Mouse (Mus musculus) adrenal gland (tissue): ENCODE measurements around the gene Mpz.
"Not testable (repeated sequence)": the region's sequence is repeated elsewhere in the genome, so short reads cannot be mapped to it uniquely, and the experiment has no call there.

Experiments used
- intact Hi-C: fragments of 180-260 bp; cut with DNase I; formaldehyde crosslinking; loops from one replicate; pipeline ENCODE4 v1.15.1; 2025

Gene Mpz

DNA sequence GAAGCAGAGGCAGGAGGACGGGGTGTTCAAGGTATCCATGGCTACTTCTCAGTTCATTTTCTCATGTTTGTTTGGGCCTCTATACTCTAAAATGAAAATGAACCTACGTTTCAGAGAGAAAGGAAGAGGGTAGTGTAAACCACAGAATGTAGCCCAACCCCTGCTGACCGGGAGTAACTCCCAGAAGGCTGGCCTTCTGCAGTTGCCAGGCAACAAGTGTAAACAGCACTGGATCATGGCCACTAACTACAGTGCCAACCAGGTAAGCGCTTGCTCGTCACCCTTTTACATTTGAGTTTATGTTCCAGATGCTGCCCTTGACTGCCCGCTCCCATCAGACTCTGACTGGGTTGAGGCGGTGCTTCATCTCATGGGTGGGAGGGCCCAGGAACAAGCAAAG lies 27.6 kb upstream of the Mpz start:
- intact Hi-C loops = no loop called here

DNA sequence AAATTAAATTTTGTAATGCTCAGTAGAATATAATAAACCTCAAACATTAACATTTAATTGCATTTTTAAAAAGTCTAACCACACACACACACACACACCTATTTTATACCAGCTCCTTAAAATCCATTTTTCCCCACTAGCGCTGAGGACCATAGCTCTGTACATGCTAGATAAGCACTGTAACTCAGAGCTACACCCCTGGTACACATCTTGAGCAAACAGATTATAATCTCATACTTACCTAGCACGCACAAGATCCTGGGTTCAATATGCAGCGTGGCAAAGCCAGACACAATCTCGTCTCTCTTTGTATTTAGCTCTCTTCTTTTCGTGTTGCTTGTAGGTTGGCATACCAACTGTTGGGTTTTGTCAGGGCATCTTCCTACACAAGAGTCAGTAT lies 26.1 kb upstream of the Mpz start:
- intact Hi-C loops = no loop called here

GRCm38 (mm10) chr1:171129251-171129650 lies 21.3 kb upstream of the Mpz start:
- intact Hi-C loops = no loop called here

DNA sequence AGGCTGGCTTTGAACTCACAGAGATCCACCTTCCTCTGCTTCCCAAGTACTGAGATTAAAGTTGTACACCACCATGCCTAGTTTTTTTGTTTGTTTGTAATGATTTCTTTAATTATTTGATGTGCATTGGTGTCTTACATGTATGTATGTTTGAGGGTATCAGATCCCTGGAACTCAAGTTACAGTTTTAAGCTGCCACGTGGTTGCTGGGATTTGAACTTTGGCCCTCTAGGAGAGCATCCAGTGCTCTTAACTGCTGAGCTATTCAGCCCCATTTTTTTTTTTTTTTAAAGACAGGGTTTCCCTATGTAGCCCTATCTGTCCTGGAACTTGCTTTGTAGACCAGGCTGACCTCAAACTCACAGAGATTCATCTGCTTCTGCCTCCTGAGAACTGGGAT lies 19.5 kb upstream of the Mpz start:
- intact Hi-C loops = no loop called here

GRCm38 (mm10) chr1:171135600-171135999 lies 14.9 kb upstream of the Mpz start:
- intact Hi-C loops = no loop called here

DNA sequence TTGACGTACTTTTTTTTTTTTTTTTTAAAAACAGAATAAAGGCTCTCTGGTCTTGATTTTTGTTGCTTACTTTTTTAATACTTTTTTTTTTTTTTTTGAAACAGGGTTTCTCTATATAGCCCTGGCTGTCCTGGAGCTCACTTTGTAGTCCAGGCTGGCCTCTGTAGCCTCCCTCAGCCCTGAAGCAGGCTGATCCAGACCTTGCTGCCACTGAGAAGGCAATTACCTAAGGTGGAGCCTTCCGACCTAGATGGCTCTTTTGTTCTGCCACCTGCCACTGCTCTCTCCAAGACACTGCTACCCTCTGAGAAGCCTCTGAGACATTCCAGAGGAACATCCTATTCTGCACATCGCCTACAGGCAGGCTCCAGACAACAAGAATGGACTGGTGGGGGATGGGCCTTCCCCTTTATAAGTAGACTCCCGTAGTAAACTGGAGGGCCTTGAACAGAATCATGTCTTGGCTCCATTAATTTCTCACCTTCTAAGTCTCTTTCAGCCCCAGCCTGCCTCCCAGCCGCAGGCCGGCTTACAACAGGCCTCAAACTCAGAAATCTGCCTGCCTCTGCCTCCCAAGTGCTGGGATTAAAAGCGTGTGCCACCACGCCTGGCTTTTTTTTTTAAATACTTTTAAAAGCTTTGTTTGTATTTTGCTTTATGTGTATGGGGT lies 12.9 kb upstream of the Mpz start:
- intact Hi-C loops = not testable (repeated sequence)

DNA sequence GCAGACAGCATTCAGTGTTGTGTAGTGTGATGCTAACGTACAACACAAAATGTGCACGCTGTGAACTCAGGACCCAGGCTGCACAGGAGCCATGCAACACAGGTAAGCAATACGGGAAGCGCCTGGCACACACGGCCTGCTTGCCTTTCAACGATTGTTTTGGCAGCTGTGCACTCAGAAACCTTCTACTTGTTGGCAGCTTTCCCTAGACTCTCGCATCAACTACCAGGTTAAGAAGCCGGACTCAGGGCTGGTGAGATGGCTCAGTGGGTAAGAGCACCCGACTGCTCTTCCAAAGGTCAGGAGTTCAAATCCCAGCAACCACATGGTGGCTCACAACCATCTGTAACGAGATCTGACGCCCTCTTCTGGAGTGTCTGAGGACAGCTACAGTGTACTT lies 7.5 kb upstream of the Mpz start:
- intact Hi-C loops = not testable (repeated sequence)

- intact Hi-C loops = no loop called here
Measured at GRCm38 (mm10) chr1:171150838-171151391, 404 bp downstream of the Mpz start.

DNA sequence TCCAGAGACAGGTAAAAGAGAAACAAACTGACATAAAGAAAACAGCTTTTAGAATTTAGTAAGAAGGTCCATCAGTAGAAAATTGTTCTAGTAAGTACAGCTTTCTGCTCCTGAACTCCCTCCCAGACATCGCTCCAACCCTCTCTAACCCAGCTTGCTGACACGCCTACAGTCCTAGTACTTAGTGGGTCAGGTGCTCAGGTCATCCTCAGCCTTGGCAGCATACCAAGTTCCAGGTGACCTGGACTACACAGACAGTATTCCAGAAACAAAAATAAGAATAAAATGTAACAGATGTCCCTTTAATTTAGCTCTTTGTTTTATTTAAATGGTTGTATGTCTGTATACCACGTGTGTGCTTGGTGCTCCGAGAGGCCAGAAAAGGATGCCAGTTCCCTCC lies 1.5 kb downstream of the Mpz start:
- intact Hi-C loops = no loop called here

DNA sequence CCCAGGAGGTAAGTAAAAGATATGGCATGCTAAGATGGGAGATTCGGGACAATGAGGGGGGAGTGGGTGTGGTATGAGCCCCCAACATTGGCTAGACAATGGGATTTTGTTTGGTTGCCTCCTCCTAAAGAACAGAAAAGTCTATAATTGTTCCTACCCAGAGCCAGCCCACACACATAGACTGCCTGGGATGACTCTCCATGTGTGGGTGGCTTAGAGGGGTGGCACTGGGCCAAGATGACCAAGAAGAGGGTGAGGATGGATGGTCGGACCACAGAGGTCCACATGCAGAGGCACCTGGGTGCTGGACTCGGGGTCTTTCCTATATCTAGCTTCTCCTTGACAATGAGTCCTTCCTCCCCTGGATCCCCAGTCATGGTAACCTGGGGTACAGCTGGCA lies 6.1 kb downstream of the Mpz start:
- intact Hi-C loops = no loop called here

DNA sequence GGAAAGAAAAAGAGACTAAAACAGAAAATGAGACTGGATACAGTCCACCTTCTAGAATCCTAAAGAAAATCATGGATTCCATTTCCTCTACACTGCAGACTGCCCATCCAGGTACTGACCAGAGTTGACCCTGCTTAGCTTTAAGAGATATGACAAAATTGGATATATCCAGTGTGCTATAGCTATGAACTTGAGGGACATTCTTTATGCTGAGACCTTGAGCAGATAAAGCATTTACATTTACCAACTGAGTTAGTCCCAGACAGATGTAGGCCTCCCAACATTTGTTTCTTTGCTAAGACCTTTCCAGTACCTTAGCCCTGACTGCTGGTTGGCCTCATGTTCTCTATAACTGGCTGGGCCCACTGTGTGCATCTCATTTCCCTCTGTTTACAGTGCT lies 7.5 kb downstream of the Mpz start:
- intact Hi-C loops = no loop called here

DNA sequence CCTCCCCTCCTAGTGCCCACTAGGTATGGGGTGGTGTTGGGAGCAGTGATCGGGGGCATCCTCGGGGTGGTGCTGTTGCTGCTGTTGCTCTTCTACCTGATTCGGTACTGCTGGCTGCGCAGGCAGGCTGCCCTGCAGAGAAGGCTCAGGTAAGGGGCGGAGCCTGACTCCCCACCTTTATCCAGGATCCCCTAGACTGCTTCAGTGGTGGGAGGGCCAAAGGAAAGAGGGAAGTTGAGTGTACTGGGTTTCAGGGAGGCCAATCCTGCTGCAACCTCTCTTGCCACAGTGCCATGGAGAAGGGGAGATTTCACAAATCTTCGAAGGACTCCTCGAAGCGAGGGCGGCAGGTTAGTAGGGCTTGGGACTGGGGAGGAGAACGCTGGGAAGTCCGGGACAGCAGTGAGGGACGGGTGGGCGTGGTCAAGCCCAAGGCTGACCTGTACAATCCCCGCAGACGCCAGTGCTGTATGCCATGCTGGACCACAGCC lies 9.0 kb downstream of the Mpz start:
- intact Hi-C loops = no loop called here

- intact Hi-C loops = no loop called here
Measured at GRCm38 (mm10) chr1:171162526-171162925, 12.0 kb downstream of the Mpz start.

DNA sequence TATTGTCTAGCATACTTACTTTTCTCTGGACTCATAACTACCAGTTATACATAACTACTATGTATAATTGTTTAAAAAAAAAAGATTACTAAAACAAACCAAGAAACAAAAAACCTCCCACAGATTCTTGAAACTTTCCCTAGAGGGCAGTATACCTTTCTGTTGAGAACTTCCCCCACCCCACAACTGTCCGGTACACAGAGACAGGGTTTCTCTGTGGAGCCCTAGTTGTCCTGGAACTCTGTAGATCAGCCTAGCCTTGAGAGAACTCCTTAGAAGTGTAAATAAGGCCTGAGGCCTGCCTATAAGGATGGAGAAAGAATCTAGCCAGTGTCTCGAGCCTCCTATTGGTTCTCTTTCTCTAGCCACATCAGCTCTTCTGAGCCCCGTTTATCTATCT lies 13.7 kb downstream of the Mpz start:
- intact Hi-C loops = loop anchor here (2.0 kb wide), 1 partner anchor 57 kb away; no protein-coding TSS in a partner anchor

GRCm38 (mm10) chr1:171165629-171166345 lies 15.3 kb downstream of the Mpz start:
- intact Hi-C loops = loop anchor here (2.0 kb wide), 1 partner anchor 55 kb away; no protein-coding TSS in a partner anchor

DNA sequence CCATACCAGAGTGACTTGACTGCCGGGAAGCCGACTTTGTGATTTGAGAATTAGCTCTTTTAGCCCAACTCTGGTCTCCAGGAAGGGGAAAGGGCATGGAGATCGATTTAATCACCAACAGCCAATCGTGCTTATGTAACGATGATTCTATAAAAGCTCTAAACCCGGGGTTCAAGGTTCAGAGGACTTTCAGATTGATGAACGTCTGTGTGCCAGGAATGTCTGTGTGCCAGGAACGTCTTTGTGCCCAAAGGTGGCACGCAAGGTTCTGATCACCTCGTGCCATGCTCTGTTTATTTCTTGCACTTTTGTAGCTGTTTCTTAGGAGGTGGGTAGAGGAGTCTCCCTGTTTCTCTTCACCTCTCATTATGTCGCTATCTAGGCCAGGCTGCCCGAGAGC lies 18.4 kb downstream of the Mpz start:
- intact Hi-C loops = no loop called here

GRCm38 (mm10) chr1:171169913-171170312 lies 19.4 kb downstream of the Mpz start:
- intact Hi-C loops = loop anchor here (5.0 kb wide), 1 partner anchor 37 kb away; no protein-coding TSS in a partner anchor

GRCm38 (mm10) chr1:171171138-171171537 lies 20.6 kb downstream of the Mpz start:
- intact Hi-C loops = loop anchor here (5.0 kb wide), 1 partner anchor 36 kb away; no protein-coding TSS in a partner anchor

GRCm38 (mm10) chr1:171172779-171173178 lies 22.3 kb downstream of the Mpz start:
- intact Hi-C loops = loop anchor here (5.0 kb wide), 1 partner anchor 35 kb away; no protein-coding TSS in a partner anchor

- intact Hi-C loops = no loop called here
Measured at GRCm38 (mm10) chr1:171179487-171180171, 29.1 kb downstream of the Mpz start.

DNA sequence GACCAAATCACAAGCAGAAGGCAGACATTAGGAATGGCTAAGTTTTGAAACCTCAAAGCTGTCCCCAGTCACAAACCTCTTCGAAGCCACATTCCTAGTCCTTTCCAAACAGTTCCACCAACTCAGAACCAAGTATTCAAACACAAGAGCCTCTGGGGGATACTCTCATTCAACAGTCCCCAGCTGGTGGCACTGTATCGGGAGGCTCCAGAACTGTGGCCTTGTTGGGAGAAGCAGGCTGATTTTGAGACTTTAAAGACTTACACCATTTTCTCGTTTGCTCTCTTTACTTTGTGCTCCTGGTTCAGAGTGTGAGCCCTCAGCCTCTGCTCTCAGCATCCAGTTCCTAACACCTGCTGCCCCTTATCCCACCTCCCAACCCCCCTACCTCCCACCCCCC lies 32.5 kb downstream of the Mpz start:
- intact Hi-C loops = no loop called here

- intact Hi-C loops = no loop called here
Measured at GRCm38 (mm10) chr1:171183620-171184019, 33.1 kb downstream of the Mpz start.
